Mouse (Mus musculus): ENCODE measurements around the gene Lrrc74b.

GRCm38 (mm10) chr16:17510143-17510542 lies 50.9 kb downstream of the Lrrc74b start:
- TF ChIP-seq CTCF (IDR thresholded peaks at IDR 0.05; ENCODE audit: control insufficient read depth, insufficient read depth, insufficient read length) (no peak), MYOG (IDR thresholded peaks at IDR 0.05; ENCODE audit: control insufficient read depth, extremely low read depth, insufficient read length) (no peak), MAX (IDR thresholded peaks at IDR 0.05) (no peak), CEBPB (IDR thresholded peaks at IDR 0.05; ENCODE audit: low read depth) (no peak), USF1 (IDR thresholded peaks at IDR 0.05; ENCODE audit: low read depth) (no peak), FOSL1 (IDR thresholded peaks at IDR 0.05; ENCODE audit: insufficient read depth, low read length, poor library complexity, severe bottlenecking) (no peak)
